Mouse (Mus musculus): Measurements from ENCODE around the gene Prune1. TPM values are rescaled to one million over a fixed set of nuclear protein-coding genes. Genes with fewer than 3 reads are reported as not detected.

Prune1 gene
- total and polyA plus RNA-seq, 2 experiments from 2014 or later: 77.3 to 78.9 TPM

GRCm38 (mm10) chr3:95285390-95285789 lies 3.5 kb upstream of the Prune1 start:
- 96% methylated on average over 5 of the region's 5 CpGs for WGBS

DNA sequence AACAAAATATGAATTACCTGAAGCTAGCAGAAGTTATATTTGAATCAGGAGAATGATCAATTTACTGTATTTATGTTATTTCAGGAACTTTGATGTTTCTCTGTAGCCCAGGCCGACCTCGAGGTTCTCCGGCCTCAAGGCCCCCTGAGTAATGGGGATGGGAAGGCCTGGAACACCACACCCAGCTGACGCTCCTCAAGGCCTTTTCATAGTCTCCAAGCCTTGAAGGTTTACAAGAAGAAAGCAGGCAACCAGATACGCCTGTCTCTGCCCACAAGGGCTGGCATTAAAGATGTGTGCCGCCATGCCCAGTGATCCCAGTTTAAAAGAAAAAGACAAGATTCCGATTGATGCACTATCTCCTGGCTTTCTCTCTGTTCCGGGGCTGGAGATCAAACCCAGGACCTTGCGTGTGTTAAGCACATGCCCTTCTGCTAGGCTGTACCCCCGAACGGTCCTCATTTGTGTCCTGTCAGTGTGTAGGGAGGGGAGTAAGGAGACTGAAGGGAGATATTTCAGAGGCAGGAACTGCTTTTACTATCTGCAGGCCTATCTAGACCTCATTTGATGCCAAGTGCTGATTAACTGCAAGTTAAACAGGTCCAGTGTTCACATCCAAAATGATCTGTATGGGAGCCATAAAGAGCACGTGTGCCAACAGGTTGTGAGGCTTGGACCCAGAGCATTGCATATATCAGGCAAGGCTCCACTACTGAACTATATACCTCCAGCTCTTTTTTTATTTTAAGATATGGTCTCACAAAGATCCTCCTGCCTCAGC lies 2.8 kb upstream of the Prune1 start:
- Histone ChIP-seq H3K4me1 (ENCODE audit: insufficient read depth, low read length) (peaks cover 9% of the 10 kb centered on the region; the same call in 1 of the 2 replicates), H3K36me3 (ENCODE audit: insufficient read depth, low read length) (peaks cover 8% of the 10 kb centered on the region; the same call in 1 of the 2 replicates), H3K27ac (ENCODE audit: low read depth, low read length) (no peak overlapping the region), H3K27me3 (ENCODE audit: insufficient read depth, low read length) (no peaks in the 10 kb centered on the region), H3K4me2 (ENCODE audit: low read depth, low read length, poor library complexity, severe bottlenecking) (peak overlapping the region; percentile 93; the same call in 1 of the 2 replicates), H3K9me3 (ENCODE audit: low read length) (no peaks in the 10 kb centered on the region), H3K9ac (replicated peaks; ENCODE audit: low read length, poor library complexity, severe bottlenecking) (0 out of 2 replicates have a peak overlapping the region, but pooled peaks have one; percentile 4), H3K4me3 (ENCODE audit: low read depth, low read length) (no peak overlapping the region)
- WGBS: 90% methylated on average over 12 of the region's 12 CpGs
- no peak for TF ChIP-seq CTCF (IDR thresholded peaks at IDR 0.05)
- ATAC-seq (ENCODE audit: low FRiP score) (no peak), DNase-seq (ENCODE audit: low spot score) (no peak)

More at GRCm38 (mm10) chr3:95285390-95285789, 3.5 kb upstream of the Prune1 start:
- Histone ChIP-seq H3K4me1 (ENCODE audit: insufficient read depth, low read length) (peaks cover 9% of the 10 kb centered on the region; the same call in 1 of the 2 replicates), H3K27me3 (ENCODE audit: insufficient read depth, low read length) (no peaks in the 10 kb centered on the region), H3K27ac (ENCODE audit: low read depth, low read length) (no peak overlapping the region), H3K4me3 (ENCODE audit: low read depth, low read length) (no peak overlapping the region), H3K4me2 (ENCODE audit: low read depth, low read length, poor library complexity, severe bottlenecking) (no peak overlapping the region), H3K36me3 (ENCODE audit: insufficient read depth, low read length) (peaks cover 8% of the 10 kb centered on the region; the same call in 1 of the 2 replicates), H3K9ac (replicated peaks; ENCODE audit: low read length, poor library complexity, severe bottlenecking) (no peak overlapping the region), H3K9me3 (ENCODE audit: low read length) (no peaks in the 10 kb centered on the region)
- TF ChIP-seq CTCF (IDR thresholded peaks at IDR 0.05): no peak
- DNase-seq (ENCODE audit: low spot score) (no peak), ATAC-seq (ENCODE audit: low FRiP score) (no peak)

DNA sequence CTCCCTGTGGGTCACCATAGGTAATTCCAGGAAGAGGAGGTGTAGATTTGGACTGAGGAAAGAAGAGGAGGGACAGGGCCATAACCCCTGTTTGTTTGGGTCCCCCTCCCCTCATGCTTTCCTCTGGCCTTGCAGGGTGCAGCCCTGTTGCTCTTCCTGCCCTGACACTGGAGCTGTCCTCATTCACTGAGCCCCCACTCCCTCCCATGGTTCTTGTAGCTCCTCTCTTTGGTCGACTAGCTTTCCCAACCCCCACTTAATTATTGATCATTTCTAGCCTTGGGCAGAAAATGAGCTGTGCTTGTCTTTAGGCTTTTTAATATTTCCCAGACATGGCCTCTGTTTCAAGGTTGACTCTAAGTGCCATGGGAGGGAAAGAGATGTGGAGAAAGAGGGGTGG lies 2.2 kb upstream of the Prune1 start:
- Histone ChIP-seq H3K4me2 (ENCODE audit: low read depth, low read length, poor library complexity, severe bottlenecking) (peak overlapping the region; percentile 93), H3K4me3 (ENCODE audit: low read depth, low read length) (peak overlapping the region; percentile 73), H3K27me3 (ENCODE audit: insufficient read depth, low read length) (no peaks in the 10 kb centered on the region), H3K9me3 (ENCODE audit: low read length) (no peaks in the 10 kb centered on the region), H3K27ac (ENCODE audit: low read depth, low read length) (peak overlapping the region; percentile 87; the same call in 1 of the 2 replicates), H3K9ac (replicated peaks; ENCODE audit: low read length, poor library complexity, severe bottlenecking) (peak overlapping the region; percentile 80; the same call in 1 of the 2 replicates), H3K4me1 (ENCODE audit: insufficient read depth, low read length) (peaks cover 9% of the 10 kb centered on the region; the same call in 1 of the 2 replicates), H3K36me3 (ENCODE audit: insufficient read depth, low read length) (peaks cover 8% of the 10 kb centered on the region; the same call in 1 of the 2 replicates)
- TF ChIP-seq CTCF (IDR thresholded peaks at IDR 0.05): no peak
- ATAC-seq (ENCODE audit: low FRiP score) (no peak), DNase-seq (ENCODE audit: low spot score) (no peak)
- WGBS: 10% methylated on average over 1 of the region's 1 CpGs

DNA sequence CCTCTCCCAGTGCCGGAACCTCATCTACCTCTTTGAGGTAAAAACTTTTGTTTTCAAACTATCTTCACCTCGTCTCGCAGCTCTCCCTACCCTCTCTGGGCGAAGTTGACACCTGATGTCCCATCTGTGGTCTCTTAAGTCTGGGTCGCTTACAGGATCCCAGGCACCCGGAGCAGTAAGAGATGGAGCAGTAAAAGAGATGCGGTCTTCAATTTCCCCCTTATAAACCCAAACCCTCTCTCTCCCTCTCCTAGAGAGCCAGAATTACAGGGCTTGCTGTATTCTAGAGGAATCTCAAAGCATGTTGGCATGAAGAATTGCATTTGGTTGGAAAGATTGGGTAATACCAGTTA lies 1.7 kb upstream of the Prune1 start:
- peak overlapping the region; percentile 80 for H3K9ac ChIP-seq (replicated peaks; ENCODE audit: low read length, poor library complexity, severe bottlenecking)
- 1% methylated on average over 7 of the region's 7 CpGs for WGBS
- DNase-seq (ENCODE audit: low spot score): no peak
- peak overlapping the region; percentile 73 for H3K4me3 ChIP-seq (ENCODE audit: low read depth, low read length)
- H3K27ac ChIP-seq (ENCODE audit: low read depth, low read length): peak overlapping the region; percentile 87
- H3K4me2 ChIP-seq (ENCODE audit: low read depth, low read length, poor library complexity, severe bottlenecking): peak overlapping the region; percentile 93
- H3K9me3 ChIP-seq (ENCODE audit: low read length): no peaks in the 10 kb centered on the region
- H3K27me3 ChIP-seq (ENCODE audit: insufficient read depth, low read length): no peaks in the 10 kb centered on the region
- H3K4me1 ChIP-seq (ENCODE audit: insufficient read depth, low read length): peaks cover 9% of the 10 kb centered on the region; the same call in 1 of the 2 replicates
- no peak for TF ChIP-seq CTCF (IDR thresholded peaks at IDR 0.05)
- peaks cover 7% of the 10 kb centered on the region; the same call in 1 of the 2 replicates for H3K36me3 ChIP-seq (ENCODE audit: insufficient read depth, low read length)
- no peak for ATAC-seq (ENCODE audit: low FRiP score)

GRCm38 (mm10) chr3:95282865-95283588 lies 1.2 kb upstream of the Prune1 start:
- peak overlapping the region; percentile 80 for H3K9ac ChIP-seq (replicated peaks; ENCODE audit: low read length, poor library complexity, severe bottlenecking)
- TF ChIP-seq CTCF (IDR thresholded peaks at IDR 0.05): peak; percentile 55
- WGBS: under 1% methylated on average over 51 of the region's 51 CpGs
- H3K36me3 ChIP-seq (ENCODE audit: insufficient read depth, low read length): peaks cover 3% of the 10 kb centered on the region; the same call in 1 of the 2 replicates
- no peaks in the 10 kb centered on the region for H3K9me3 ChIP-seq (ENCODE audit: low read length)
- DNase-seq (ENCODE audit: low spot score) (peak; percentile 88), ATAC-seq (ENCODE audit: low FRiP score) (peak; percentile 55)
- H3K4me3 ChIP-seq (ENCODE audit: low read depth, low read length): peak overlapping the region; percentile 73
- peaks cover 9% of the 10 kb centered on the region; the same call in 1 of the 2 replicates for H3K4me1 ChIP-seq (ENCODE audit: insufficient read depth, low read length)
- no peaks in the 10 kb centered on the region for H3K27me3 ChIP-seq (ENCODE audit: insufficient read depth, low read length)
- H3K4me2 ChIP-seq (ENCODE audit: low read depth, low read length, poor library complexity, severe bottlenecking): peak overlapping the region; percentile 93
- H3K27ac ChIP-seq (ENCODE audit: low read depth, low read length): peak overlapping the region; percentile 87
